Mouse (Mus musculus) thymus, postnatal 36 days (tissue): Measurements from ENCODE around the gene Dpp6.

Experiments used
- DNase-seq, 2 experiments: peaks; one replicate each; pipeline ENCODE4 v3.0.0; 2022; ENCODE audit warnings: mixed read lengths in 2 of 2

Gene Dpp6

GRCm38 (mm10) chr5:27544816-27545270, 727.8 kb downstream of the Dpp6 start:
- DNase-seq, result no peak

- DNase-seq, result no peak
Measured at GRCm38 (mm10) chr5:27549291-27549690, 732.3 kb downstream of the Dpp6 start.

DNA sequence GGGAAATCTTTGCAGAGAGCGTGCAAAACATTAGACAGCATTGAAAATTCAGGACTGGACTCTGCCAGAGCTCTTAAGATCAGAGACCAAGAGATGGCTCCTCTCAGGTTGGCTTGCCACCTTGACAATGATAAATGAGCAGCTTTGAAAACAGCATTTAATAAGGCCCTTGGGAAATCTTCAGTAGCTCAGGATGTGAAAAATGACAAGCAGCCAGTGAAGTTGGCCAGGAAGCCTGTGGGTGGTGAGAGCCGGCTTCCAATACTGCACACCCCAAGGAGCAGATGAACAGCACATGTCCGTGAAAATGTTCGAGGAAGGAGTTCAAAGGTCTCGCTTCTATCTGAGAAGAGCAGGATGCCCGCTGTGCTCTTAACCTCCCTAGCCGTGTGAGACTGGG, 748.7 kb downstream of the Dpp6 start:
- DNase-seq, result no peak

DNA sequence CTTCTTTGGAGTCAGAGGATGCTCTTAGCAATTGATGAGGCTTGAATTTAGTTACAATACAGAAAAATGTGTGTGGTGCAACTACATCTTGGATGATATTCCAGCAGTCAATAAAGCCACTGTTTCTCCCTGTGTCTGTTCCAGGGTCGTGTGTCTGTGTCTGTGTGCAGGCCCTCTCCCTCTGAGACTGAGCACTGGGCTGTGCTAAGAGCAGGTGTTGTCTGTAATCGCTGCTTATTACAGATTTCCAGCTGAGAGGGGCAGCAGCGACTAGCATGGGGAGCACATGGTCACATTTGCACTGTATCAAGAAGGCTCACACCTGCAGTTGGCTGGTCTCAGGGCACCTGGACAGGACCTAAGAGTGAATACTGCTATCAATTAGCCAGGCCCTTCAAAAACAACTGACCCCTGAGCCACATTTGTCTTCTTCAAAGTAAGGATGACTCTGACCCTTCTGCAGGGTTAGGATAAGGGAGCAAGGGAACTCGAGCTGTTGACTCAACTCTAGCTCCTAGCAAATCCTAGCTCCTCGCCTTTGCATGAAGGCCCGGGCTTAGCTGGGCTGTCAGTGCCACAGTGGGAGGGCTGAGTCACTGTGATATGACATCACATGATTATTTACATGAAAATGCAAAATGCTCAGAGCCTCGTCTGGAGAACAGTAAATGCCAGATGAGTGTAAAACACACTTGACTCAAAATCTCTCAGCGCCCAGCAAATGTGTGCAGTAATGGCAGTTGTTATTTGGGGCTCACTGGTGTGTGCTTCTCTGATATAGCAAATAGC, 771.2 kb downstream of the Dpp6 start:
- DNase-seq, result no peak

DNA sequence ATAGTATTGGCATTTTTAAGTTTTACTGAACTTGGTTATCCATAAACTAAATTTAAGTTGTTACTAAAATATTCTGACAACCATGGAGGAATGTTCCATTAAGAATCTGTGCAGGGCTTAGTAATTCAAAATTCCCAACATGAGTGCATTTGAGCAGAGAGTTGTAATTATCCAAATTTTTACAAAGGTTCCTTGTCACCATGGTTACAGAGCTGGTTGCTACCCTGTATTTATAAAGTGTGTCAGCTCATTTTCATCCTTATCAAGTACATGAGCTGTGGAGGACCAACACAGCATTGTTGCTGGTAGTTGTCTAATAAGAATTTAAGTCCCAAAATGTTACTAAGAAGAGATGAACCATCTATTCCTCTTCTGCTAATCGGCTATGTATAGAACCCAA, 787.1 kb downstream of the Dpp6 start:
- DNase-seq, result no peak

- DNase-seq, result peak in 1 of 2 experiments; percentile 4
Measured at GRCm38 (mm10) chr5:27615769-27616168, 798.8 kb downstream of the Dpp6 start.

DNA sequence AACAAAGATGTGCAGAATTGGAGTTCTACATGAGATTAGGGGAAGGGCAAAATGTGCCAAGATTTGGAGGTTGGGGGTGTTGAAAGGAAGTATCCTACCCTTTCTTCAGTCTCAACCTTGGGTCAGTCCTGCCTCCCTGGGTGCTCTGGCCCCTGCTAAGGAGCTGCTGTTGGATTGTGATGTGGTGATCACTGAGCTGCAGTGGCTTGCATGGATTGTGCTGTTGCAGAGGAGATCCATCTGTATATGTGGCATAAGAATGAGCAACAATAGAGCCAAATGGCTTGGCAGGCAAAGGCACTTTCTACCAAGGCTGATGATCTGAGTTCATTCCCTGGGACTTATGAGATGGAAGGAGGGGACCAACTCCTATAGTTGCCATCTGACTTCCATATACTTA, 804.8 kb downstream of the Dpp6 start:
- no peak for DNase-seq

GRCm38 (mm10) chr5:27623876-27624275, 806.9 kb downstream of the Dpp6 start:
- no peak for DNase-seq

GRCm38 (mm10) chr5:27632151-27632550, 815.1 kb downstream of the Dpp6 start:
- no peak for DNase-seq

DNA sequence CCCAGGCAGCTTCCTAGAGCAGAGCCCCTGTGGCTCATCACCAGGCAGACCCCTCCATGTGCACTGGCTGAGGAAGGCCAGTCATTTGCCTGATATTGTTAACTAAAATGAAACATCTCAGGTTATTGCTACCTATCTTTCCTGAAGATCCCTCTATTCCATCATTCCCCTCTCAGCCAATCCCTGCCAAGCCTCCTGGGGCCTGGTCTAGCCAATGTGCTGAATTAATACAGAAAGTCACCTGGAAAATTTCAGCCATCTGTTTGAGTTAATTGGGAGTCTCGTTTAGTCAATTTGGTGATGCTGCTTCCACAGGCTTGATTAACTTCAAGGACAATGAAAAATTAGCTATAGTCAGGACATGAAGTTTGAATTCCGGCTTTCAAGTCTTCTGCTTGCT, 818.9 kb downstream of the Dpp6 start:
- DNase-seq, result no peak

DNA sequence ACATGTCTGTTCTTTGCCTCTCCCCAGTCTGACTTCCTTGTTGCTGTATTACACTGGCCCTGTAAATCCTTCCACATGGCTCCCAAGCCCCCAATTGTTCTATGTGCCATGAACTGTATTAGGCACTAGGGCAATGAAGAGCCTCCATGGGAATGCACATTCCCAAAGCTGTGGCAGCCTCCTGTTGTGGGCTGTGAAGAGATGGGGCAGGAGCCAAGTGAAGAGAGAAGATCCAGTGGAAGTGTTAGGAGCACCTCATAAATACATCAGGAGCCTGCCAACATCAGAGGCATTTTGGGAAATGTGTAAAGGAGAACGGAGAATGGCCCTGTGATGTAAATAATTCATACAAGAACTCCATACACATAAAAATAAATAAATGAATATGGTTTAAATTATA, 824.9 kb downstream of the Dpp6 start:
- no peak for DNase-seq

- DNase-seq, result peak in 1 of 2 experiments; percentile 3
Measured at GRCm38 (mm10) chr5:27651879-27652814, 835.1 kb downstream of the Dpp6 start.

DNA sequence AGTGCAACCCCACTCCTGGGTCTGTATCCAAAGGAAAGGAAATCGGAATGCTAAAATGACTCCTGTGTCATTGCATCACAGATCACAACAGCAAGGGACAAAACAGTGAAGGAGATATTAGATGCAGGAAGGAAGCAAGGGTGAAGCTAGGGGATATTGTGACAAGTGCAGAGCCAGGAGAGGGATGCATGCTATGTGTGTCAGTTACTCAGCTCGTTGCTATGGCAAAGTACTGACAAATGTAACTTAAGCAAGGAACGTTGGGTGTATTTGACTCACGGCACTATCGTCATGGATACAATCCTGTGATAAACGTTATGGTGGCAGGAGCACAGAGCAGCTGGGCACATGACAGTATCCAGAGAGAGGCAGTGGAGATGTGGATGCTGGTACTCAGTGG, 839.1 kb downstream of the Dpp6 start:
- DNase-seq, result no peak

- no peak for DNase-seq
Measured at GRCm38 (mm10) chr5:27657672-27658071, 840.7 kb downstream of the Dpp6 start.

DNA sequence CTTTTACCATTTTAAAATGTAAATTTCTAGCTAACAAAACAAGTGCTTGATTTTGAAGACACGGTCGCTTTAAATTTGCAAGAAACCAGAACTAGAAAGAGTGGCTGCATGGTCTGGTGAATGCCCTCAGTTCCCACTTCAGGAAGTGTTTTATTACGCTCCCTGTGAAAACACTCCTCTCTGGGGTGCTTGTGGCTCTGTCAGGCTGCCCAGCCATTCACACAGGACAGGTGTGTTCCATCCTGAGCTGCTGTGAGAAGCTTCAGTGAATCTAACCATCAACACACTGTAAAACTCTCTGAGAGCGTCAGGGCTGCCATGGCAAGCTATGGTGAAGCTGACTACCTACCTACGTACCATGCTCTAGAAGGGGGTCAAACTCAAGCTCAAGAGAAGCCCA, 841.2 kb downstream of the Dpp6 start:
- no peak for DNase-seq

DNA sequence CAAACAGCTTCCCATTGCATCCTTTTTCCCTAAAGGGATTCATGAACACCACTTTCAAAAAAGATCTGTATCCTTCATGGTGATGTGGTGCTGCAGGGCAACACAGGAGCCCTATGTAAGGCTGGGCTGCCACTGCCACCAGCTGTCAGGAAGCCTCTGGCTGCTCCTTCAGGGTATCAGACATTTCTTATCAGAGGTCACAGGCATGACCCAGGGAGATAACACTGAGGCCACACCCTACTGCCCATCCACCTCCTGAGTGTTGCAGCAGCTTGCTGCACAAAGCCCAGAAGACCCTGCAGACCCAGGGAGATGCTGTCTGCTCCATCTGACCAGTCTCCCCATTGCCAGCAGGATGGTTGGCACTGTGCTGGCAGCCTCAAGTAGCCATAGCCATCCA, 841.6 kb downstream of the Dpp6 start:
- DNase-seq, result no peak

GRCm38 (mm10) chr5:27659019-27659418, 842.0 kb downstream of the Dpp6 start:
- no peak for DNase-seq

DNA sequence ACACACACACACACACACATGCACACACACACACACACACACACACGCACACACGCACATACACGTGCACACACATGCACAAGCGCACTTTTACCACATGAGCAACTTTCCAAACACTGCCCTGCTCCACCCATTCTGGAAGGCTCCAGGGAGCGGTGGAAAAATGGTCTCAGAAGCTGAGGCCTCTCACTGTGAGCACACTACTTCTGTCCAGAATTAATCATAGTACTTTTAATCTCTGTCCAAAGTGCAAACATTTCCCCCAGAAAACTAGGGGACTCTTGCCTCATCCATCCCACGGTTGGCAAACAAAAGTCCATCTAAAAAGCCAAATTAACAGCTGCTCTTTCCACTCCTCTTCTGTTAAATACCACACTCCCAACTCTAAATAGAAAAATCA, 842.8 kb downstream of the Dpp6 start:
- no peak for DNase-seq

- DNase-seq, result no peak
Measured at GRCm38 (mm10) chr5:27664111-27664510, 847.1 kb downstream of the Dpp6 start.

- DNase-seq, result no peak
Measured at GRCm38 (mm10) chr5:27671487-27671886, 854.5 kb downstream of the Dpp6 start.

DNA sequence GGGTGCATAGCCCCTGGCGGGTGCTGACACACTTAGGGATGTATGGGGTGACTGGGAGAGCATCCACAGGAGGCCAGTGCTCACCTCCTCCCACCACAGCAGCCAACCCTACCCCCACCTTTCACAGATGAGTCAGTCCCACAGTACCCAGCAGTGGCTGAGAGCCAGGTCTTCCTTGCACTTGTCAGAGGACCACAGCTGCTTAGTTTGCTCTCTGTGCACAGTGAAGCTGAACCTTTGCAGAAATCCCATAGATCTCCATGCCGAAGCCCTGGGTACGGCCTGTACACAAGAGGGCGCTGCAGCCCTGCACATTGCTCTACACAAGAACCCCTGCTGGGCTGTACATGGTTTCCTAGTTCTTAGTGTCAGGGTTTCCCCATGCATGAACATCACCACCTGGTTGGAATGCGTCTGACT, 860.3 kb downstream of the Dpp6 start:
- DNase-seq, result no peak

DNA sequence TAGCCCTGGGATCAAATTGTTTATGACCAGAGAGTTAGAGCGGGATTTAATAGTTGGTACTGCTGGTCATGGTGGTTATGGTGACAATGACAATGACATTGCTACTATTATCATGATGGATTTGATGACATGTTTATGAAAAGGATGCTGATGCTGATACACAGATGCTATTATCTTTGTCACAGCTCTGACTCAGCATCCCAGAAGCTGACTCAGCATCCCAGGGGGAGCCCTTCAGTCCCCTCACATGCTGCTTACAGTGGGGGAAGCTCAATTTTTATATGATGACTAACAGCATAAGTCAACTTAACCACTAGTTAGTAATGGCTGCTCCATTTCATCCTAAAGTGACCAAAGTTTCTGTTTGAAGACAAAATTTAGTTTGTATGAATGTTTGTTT, 862.1 kb downstream of the Dpp6 start:
- no peak for DNase-seq

GRCm38 (mm10) chr5:27680476-27680875, 863.5 kb downstream of the Dpp6 start:
- DNase-seq, result no peak

GRCm38 (mm10) chr5:27685162-27685561, 868.2 kb downstream of the Dpp6 start:
- no peak for DNase-seq
